Mouse (Mus musculus) CH12.LX (cell line): ENCODE data around the gene Tac1.

ENCODE experiments used
- CTCF ChIP-seq, 2 experiments: IDR thresholded peaks in 1 of 2; conservative IDR thresholded peaks in 1 of 2; 2 replicates each; pipeline ENCODE4 v1.5.1; 2011 to 2012; ENCODE audit warnings: low read depth in 2 of 2, low read length in 2 of 2, improper control_type of control experiment in 1 of 2, inconsistent platforms in 1 of 2, mild to moderate bottlenecking in 1 of 2, moderate library complexity in 1 of 2
- EP300 ChIP-seq: IDR thresholded peaks from 2 replicates; pipeline ENCODE4 v1.6.1; 2011; ENCODE audit warnings: low read length, improper control_type of control experiment
- IRF4 ChIP-seq: IDR thresholded peaks from 2 replicates; pipeline ENCODE4 v1.6.1; 2014; ENCODE audit warnings: low read depth, mild to moderate bottlenecking, inconsistent platforms, low read length, improper control_type of control experiment
- MAX ChIP-seq: IDR thresholded peaks from 2 replicates; pipeline ENCODE4 v1.6.1; 2011; ENCODE audit warnings: low read length, improper control_type of control experiment
- NELFE ChIP-seq: IDR thresholded peaks from 2 replicates; pipeline ENCODE4 v1.6.1; 2011; ENCODE audit warnings: low read depth, low read length, improper control_type of control experiment
- RCOR1 ChIP-seq: conservative IDR thresholded peaks from 2 replicates; pipeline ENCODE4 v1.6.1; 2012; ENCODE audit warnings: low read depth, mild to moderate bottlenecking, inconsistent platforms, low read length, improper control_type of control experiment
- USF1 ChIP-seq: IDR thresholded peaks from 2 replicates; pipeline ENCODE4 v1.6.1; 2014; ENCODE audit warnings: low read depth, mild to moderate bottlenecking, inconsistent platforms, low read length, improper control_type of control experiment
- ZC3H11A ChIP-seq: IDR thresholded peaks from 2 replicates; pipeline ENCODE4 v1.6.1; 2012; ENCODE audit warnings: low read depth, mild to moderate bottlenecking, inconsistent platforms, low read length, improper control_type of control experiment

DNA sequence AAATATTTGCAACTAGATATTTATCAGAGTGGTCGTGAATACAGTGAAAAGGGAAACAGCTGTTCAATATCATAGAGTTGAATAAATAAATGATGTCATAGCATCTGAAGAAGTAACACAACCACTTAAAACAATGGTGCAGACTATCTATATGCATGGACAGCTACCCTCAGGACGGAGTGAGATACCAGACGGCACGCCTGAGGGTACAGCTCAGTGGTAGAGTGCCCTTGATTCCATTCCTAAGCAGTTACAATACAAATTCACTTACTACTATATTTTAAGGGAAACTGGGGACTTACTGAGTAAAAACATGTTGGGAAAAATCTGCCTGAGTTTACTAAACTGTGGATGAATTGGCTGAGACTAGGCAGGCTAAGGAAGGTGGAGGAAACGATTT lies 43.7 kb downstream of the Tac1 start:
- TF ChIP-seq ZC3H11A (no peak), NELFE (no peak), RCOR1 (no peak), EP300 (no peak), CTCF (conservative IDR thresholded peaks at IDR 0.05 in 1 of 2, IDR thresholded peaks at IDR 0.05 in 1 of 2; ENCODE audit: low read depth in 2 of 2, low read length in 2 of 2) (no peak), USF1 (no peak), MAX (no peak), IRF4 (no peak)
